Mouse (Mus musculus) kidney, embryonic 15.5 days (tissue): ENCODE measurements around the gene Trim25. TPM values are rescaled to one million over a fixed set of nuclear protein-coding genes. Genes with fewer than 3 reads are reported as not detected.

ENCODE experiments used
- ATAC-seq: fragments of 200-750 bp; cut with Nextera tagmentation; replicated peaks from 2 replicates; pipeline ENCODE4 v1.8.0; 2017; ENCODE audit warnings: moderate TSS enrichment; ENCODE audit not compliant: low FRiP score
- H3K27ac ChIP-seq: fragments of 300-500 bp; sonication (generic); 2 replicates; pipeline ENCODE4 v1.5.1; 2015; ENCODE audit warnings: mild to moderate bottlenecking, inconsistent platforms
- H3K27me3 ChIP-seq: fragments of 300-500 bp; sonication (generic); 2 replicates; pipeline ENCODE4 v1.6.1; 2015; ENCODE audit warnings: inconsistent platforms
- H3K36me3 ChIP-seq: fragments of 300-500 bp; sonication (generic); 2 replicates; pipeline ENCODE4 v1.6.1; 2015; ENCODE audit warnings: inconsistent platforms
- H3K4me1 ChIP-seq: fragments of 300-500 bp; sonication (generic); 2 replicates; pipeline ENCODE4 v1.6.1; 2015; ENCODE audit warnings: inconsistent platforms
- H3K4me2 ChIP-seq: fragments of 300-500 bp; sonication (generic); 2 replicates; pipeline ENCODE4 v1.6.1; 2015; ENCODE audit warnings: moderate library complexity, mild to moderate bottlenecking, inconsistent platforms
- H3K4me3 ChIP-seq: fragments of 300-500 bp; sonication (generic); replicated peaks from 2 replicates; pipeline ENCODE4 v1.5.1; 2015; ENCODE audit warnings: mild to moderate bottlenecking, inconsistent platforms
- H3K9ac ChIP-seq: fragments of 300-500 bp; sonication (generic); 2 replicates; pipeline ENCODE4 v1.6.1; 2015; ENCODE audit warnings: mild to moderate bottlenecking, inconsistent platforms
- H3K9me3 ChIP-seq: fragments of 300-500 bp; sonication (generic); replicated peaks from 2 replicates; pipeline ENCODE4 v1.6.1; 2016; ENCODE audit warnings: inconsistent platforms
- WGBS: fragments of 180-500 bp; shearing (Covaris S2); methylation state at CpG from one replicate; pipeline ENCODE4 v1.1.7; 2015; ENCODE audit warnings: mixed read lengths; 5-methylcytosine and 5-hydroxymethylcytosine counted together
- polyA plus RNA-seq: library from polyadenylated mRNA; unstranded; fragments of >200 nt; fragmentation: Nextera tagmentation; extraction: Ambion mirVana; gene quantifications from 2 replicates; pipeline ENCODE4 v1.2.1, GENCODE M21; 2015

The Trim25 gene
- 14.5 and 16.4 TPM in 2 replicates for polyA plus RNA-seq

GRCm38 (mm10) chr11:88998974-88999722 is at the start of gene Trim25:
TSS of gene Trim25 (plus strand) at chr11:88999376.
- WGBS, result 2% methylated on average over 48 of the region's 48 CpGs
- H3K9ac ChIP-seq, result peak within 1 kb of the TSS; percentile 57
- H3K9me3 ChIP-seq, result no peaks in the 10 kb centered on the region
- H3K4me1 ChIP-seq, result peaks cover 28% of the 10 kb centered on the region
- no peaks in the 10 kb centered on the region for H3K36me3 ChIP-seq
- H3K4me3 ChIP-seq, result peak within 1 kb of the TSS; percentile 64
- ATAC-seq, result peak; percentile 93
- H3K27me3 ChIP-seq, result no peaks in the 10 kb centered on the region
- H3K4me2 ChIP-seq, result peak within 1 kb of the TSS; percentile 83
- peak within 1 kb of the TSS; percentile 58; the same call in 1 of the 2 replicates for H3K27ac ChIP-seq

- Histone ChIP-seq H3K27ac (no peak overlapping the region), H3K9me3 (no peaks in the 10 kb centered on the region), H3K9ac (no peak overlapping the region), H3K4me3 (no peak overlapping the region), H3K4me2 (no peak overlapping the region), H3K27me3 (no peaks in the 10 kb centered on the region), H3K4me1 (peaks cover 13% of the 10 kb centered on the region), H3K36me3 (peaks cover 44% of the 10 kb centered on the region)
- 81% methylated on average over 8 of the region's 8 CpGs for WGBS
- ATAC-seq, result no peak
These were observed 49.2 kb upstream of the Trim25 start for GRCm38 (mm10) chr11:88949802-88950639.

DNA sequence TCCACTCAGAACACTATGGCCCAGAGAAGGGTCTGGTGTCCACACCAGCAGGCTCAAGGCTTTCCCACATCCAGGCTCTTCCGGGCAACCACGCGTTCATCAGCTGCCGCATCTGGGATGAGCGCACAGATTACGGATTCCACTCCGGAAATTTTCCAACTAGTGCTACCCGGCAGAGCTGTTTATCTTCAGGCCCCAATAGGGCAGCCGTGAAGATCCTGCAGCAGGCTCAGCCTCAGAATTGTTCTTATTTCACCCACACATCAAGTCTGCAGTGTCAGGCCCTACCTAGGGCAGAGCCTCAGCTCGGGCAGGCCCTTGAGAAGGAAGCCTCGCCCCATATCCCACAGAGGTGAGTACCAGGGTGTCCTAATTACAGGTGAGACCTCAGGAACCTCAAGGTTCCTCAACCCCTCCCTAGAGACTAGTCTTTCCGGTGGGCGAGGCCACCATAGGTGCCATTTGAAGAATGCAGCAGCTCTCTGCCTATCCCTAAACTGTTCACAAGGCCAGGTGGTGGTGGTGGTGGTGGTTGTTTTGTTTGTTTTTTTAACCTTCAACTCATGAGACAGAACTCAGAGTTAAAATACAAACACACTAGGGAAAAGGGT is 48.4 kb upstream of the Trim25 start:
- Histone ChIP-seq H3K4me2 (no peak overlapping the region), H3K27ac (no peak overlapping the region), H3K9me3 (no peaks in the 10 kb centered on the region), H3K4me1 (peaks cover 17% of the 10 kb centered on the region), H3K36me3 (peaks cover 38% of the 10 kb centered on the region), H3K27me3 (no peaks in the 10 kb centered on the region), H3K4me3 (no peak overlapping the region), H3K9ac (no peak overlapping the region)
- WGBS, result 86% methylated on average over 13 of the region's 13 CpGs
- ATAC-seq, result no peak

DNA sequence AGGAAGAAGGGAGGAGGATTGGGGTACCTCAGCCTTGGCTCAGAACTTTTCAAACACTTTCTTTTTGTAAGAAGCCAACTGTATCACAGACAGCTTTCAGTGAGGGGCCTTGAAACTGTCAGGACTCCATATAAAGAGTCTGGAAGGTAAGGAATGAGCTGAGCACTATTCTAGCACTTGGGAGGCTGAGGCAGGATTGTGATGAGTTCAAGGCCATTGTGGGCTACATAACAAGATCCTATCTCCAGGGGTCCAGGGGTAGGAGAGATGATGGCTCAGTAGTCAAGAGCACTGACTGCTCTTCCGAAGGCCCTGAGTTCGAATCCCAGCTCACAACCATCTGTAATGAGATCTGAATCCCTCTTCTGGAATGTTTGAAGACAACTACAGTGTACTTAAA is 47.6 kb upstream of the Trim25 start:
- ATAC-seq, result no peak
- H3K36me3 ChIP-seq, result peaks cover 37% of the 10 kb centered on the region

GRCm38 (mm10) chr11:88952117-88952516 is 47.1 kb upstream of the Trim25 start:
- peaks cover 33% of the 10 kb centered on the region for H3K36me3 ChIP-seq
- H3K4me2 ChIP-seq, result no peak overlapping the region
- no peak overlapping the region for H3K9ac ChIP-seq
- H3K4me3 ChIP-seq, result no peak overlapping the region
- 90% methylated on average over 5 of the region's 5 CpGs for WGBS
- peaks cover 17% of the 10 kb centered on the region for H3K4me1 ChIP-seq
- no peak for ATAC-seq
- H3K27ac ChIP-seq, result no peak overlapping the region
- no peaks in the 10 kb centered on the region for H3K27me3 ChIP-seq
- H3K9me3 ChIP-seq, result no peaks in the 10 kb centered on the region

More for the DNA sequence above, 47.6 kb upstream of the Trim25 start:
- H3K4me1 ChIP-seq, result peaks cover 17% of the 10 kb centered on the region
- 96% methylated on average over 2 of the region's 2 CpGs for WGBS
- no peak overlapping the region for H3K9ac ChIP-seq
- H3K27me3 ChIP-seq, result no peaks in the 10 kb centered on the region
- H3K27ac ChIP-seq, result no peak overlapping the region
- H3K4me3 ChIP-seq, result no peak overlapping the region
- H3K9me3 ChIP-seq, result no peaks in the 10 kb centered on the region
- no peak overlapping the region for H3K4me2 ChIP-seq

- WGBS, result 88% methylated on average over 3 of the region's 3 CpGs
- peaks cover 17% of the 10 kb centered on the region for H3K4me1 ChIP-seq
- H3K36me3 ChIP-seq, result peaks cover 27% of the 10 kb centered on the region
- H3K9me3 ChIP-seq, result no peaks in the 10 kb centered on the region
- H3K9ac ChIP-seq, result no peak overlapping the region
- no peak overlapping the region for H3K4me2 ChIP-seq
- no peak overlapping the region for H3K4me3 ChIP-seq
- no peak overlapping the region for H3K27ac ChIP-seq
- no peaks in the 10 kb centered on the region for H3K27me3 ChIP-seq
- no peak for ATAC-seq
These were observed 45.6 kb upstream of the Trim25 start for GRCm38 (mm10) chr11:88953582-88953981.

- peaks cover 17% of the 10 kb centered on the region for H3K4me1 ChIP-seq
- H3K4me3 ChIP-seq, result peak overlapping the region; percentile 67
- peak overlapping the region; percentile 85 for H3K27ac ChIP-seq
- peak overlapping the region; percentile 41 for H3K9ac ChIP-seq
- ATAC-seq, result peak; percentile 72; the same call in 1 of the 2 replicates
- 0% methylated on average over 4 of the region's 4 CpGs for WGBS
- no peaks in the 10 kb centered on the region for H3K27me3 ChIP-seq
- H3K9me3 ChIP-seq, result no peaks in the 10 kb centered on the region
- H3K36me3 ChIP-seq, result peaks cover 22% of the 10 kb centered on the region
- peak overlapping the region; percentile 57 for H3K4me2 ChIP-seq
These were observed 44.4 kb upstream of the Trim25 start for GRCm38 (mm10) chr11:88954803-88955202.

- peaks cover 17% of the 10 kb centered on the region for H3K4me1 ChIP-seq
- H3K4me3 ChIP-seq, result peak within 1 kb of the TSS; percentile 67
- peak within 1 kb of the TSS; percentile 85 for H3K27ac ChIP-seq
- WGBS, result 4% methylated on average over 34 of the region's 34 CpGs
- H3K36me3 ChIP-seq, result peaks cover 19% of the 10 kb centered on the region
- no peaks in the 10 kb centered on the region for H3K9me3 ChIP-seq
- peak within 1 kb of the TSS; percentile 57 for H3K4me2 ChIP-seq
- ATAC-seq, result peak; percentile 98
- no peaks in the 10 kb centered on the region for H3K27me3 ChIP-seq
- peak within 1 kb of the TSS; percentile 41 for H3K9ac ChIP-seq
These were observed 43.8 kb upstream of the Trim25 start, which contains the start of gene Scpep1 for GRCm38 (mm10) chr11:88955217-88955969. TSS of gene Scpep1 (minus strand) at chr11:88955465.

DNA sequence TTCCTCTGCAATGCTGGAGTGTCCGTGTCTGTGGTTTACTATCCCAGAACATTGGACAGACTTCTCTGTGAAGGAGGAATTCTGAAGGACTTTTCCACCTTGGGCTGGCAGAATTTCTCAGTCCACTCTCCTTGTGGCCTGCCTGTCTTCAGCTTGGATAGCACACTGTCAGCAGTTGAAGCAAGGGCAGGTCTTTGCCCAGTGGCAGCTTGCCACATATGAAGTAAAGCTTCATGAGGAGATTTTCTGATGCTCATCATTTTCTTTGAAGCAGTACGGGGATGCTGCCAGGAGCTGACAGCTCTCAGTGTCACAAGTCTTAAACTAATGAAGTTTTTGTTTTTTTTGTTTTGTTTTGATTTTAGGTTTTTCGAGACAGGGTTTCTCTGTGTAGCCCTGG is 40.3 kb upstream of the Trim25 start:
- H3K4me1 ChIP-seq, result peaks cover 14% of the 10 kb centered on the region
- H3K27me3 ChIP-seq, result no peaks in the 10 kb centered on the region
- H3K27ac ChIP-seq, result no peak overlapping the region
- no peaks in the 10 kb centered on the region for H3K9me3 ChIP-seq
- no peaks in the 10 kb centered on the region for H3K36me3 ChIP-seq
- no peak overlapping the region for H3K9ac ChIP-seq
- WGBS, result 77% methylated on average over 3 of the region's 3 CpGs
- ATAC-seq, result no peak
- H3K4me3 ChIP-seq, result no peak overlapping the region
- no peak overlapping the region for H3K4me2 ChIP-seq

- no peaks in the 10 kb centered on the region for H3K9me3 ChIP-seq
- no peak within 1 kb of the TSS for H3K27ac ChIP-seq
- no peak for ATAC-seq
- H3K4me2 ChIP-seq, result no peak within 1 kb of the TSS
- no peaks in the 10 kb centered on the region for H3K27me3 ChIP-seq
- no peaks in the 10 kb centered on the region for H3K4me1 ChIP-seq
- H3K4me3 ChIP-seq, result no peak within 1 kb of the TSS
- 88% methylated on average over 3 of the region's 3 CpGs for WGBS
- H3K36me3 ChIP-seq, result no peaks in the 10 kb centered on the region
- H3K9ac ChIP-seq, result no peak within 1 kb of the TSS
These were observed 32.3 kb upstream of the Trim25 start, which contains the start of gene Elobl for GRCm38 (mm10) chr11:88966881-88967361. TSS of gene Elobl (minus strand) at chr11:88966931.

DNA sequence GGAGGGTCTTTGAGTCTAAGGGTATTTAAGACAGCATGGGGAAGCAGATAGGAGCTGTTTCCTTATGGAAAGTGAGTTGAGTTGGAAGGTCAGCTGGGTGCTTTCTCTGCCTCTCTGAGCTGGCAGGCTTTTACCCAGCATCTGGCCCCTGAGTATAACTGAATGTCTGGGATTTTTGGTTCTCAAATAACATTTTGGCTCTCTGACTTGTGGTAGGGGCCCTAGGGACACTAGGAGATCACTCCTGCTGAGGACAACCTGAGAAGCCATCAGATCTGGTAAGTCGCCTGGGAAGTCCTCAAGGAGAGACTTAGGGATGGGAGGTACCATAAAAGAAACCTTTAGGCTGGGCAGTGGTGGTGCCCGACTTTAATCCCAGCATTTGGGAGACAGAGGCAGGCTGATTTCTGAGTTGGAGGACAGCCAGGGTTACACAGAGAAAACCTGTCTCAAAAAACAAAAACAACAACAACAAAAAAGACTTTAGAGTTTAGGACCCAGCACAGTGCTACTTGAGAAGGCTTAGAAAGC is 28.9 kb upstream of the Trim25 start, which contains the start of gene Coil:
Coil (plus strand) TSS at position 51 of the 531 bp plus-strand sequence.
- H3K36me3 ChIP-seq, result no peaks in the 10 kb centered on the region
- 34% methylated on average over 2 of the region's 2 CpGs for WGBS
- H3K27me3 ChIP-seq, result no peaks in the 10 kb centered on the region
- ATAC-seq, result no peak
- H3K4me3 ChIP-seq, result no peak within 1 kb of the TSS
- H3K4me2 ChIP-seq, result no peak within 1 kb of the TSS
- H3K9me3 ChIP-seq, result no peaks in the 10 kb centered on the region
- no peak within 1 kb of the TSS for H3K9ac ChIP-seq
- H3K4me1 ChIP-seq, result peaks cover 9% of the 10 kb centered on the region
- no peak within 1 kb of the TSS for H3K27ac ChIP-seq
